Mouse (Mus musculus): ENCODE results near the gene Grik3. TPM values are rescaled to one million over a fixed set of nuclear protein-coding genes. Genes with fewer than 3 reads are reported as not detected.

The Grik3 gene
- total and polyA plus RNA-seq, 2 experiments from 2014 or later: 3.3 to 24.6 TPM

DNA sequence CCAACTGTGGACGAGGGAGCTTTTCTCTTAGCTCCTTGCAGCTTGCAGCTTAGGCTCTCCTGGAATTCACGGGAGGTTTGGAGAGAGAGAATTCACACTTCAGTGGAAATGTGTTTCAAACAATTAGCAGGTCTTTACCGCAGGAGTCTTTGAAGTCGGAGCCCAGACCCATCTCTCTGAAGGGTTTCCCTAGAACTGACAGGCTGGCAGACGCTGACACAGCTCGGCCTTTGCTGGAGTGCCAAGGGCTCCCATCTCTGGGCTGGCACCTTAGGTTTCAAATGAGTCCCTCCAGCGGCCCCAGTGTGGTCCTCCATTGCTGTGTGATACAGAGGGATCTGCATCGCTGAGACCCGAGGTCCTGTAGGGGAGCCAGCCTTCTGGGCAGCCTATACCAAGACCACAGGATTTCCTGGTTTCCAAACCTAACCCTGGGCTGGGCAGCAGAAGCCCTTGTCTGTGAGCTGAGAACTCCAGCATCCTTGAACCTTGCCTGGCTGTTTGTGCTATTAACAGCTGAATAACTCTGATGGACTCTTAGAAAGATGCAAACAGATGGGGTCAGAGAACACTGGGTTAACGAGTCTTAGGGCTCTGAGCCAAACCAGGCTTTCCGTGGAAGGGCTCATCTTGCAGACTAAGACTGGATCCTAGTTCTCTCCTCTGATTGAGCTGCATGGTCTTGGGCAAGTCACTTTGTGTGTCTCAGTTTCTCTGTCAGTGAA is 83.6 kb downstream of the Grik3 start:
- no peak overlapping the region for H3K9ac ChIP-seq (replicated peaks; ENCODE audit: low read length, poor library complexity, severe bottlenecking)
- H3K27me3 ChIP-seq (ENCODE audit: insufficient read depth, low read length): no peaks in the 10 kb centered on the region
- no peak overlapping the region for H3K4me3 ChIP-seq (ENCODE audit: low read depth, low read length)
- WGBS: 22% methylated on average over 11 of the region's 11 CpGs
- peaks cover 13% of the 10 kb centered on the region for H3K4me1 ChIP-seq (ENCODE audit: insufficient read depth, low read length)
- H3K36me3 ChIP-seq (ENCODE audit: insufficient read depth, low read length): no peaks in the 10 kb centered on the region
- no peaks in the 10 kb centered on the region for H3K9me3 ChIP-seq (ENCODE audit: low read length)
- ATAC-seq (ENCODE audit: low FRiP score): no peak; the same call in 1 of the 2 replicates
- H3K4me2 ChIP-seq (ENCODE audit: low read depth, low read length, poor library complexity, severe bottlenecking): no peak overlapping the region
- peak; percentile 84 for DNase-seq (ENCODE audit: low spot score)
- TF ChIP-seq CTCF (IDR thresholded peaks at IDR 0.05): no peak
- peak overlapping the region; percentile 32; the same call in 1 of the 2 replicates for H3K27ac ChIP-seq (ENCODE audit: low read depth, low read length)

DNA sequence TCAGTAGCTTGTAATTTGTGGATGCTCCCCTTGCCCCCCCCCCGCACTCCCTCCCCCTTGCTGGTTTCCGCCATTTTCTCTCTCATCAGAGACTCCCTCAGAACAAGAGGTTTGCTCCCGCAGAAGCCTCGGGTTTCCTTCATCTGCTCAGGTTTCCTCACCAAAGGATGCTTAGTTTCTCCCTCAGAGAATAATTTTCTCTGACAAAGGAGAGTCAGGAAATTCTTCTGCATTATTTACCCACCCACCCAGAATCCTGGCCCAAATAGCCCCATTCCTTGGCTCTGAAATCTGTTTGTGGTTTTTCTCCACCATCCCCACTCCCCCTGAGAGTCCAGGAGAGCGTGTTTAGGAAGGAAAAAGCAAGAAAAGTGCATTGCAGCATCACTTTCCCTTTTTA is 89.8 kb downstream of the Grik3 start:
- Histone ChIP-seq H3K4me1 (ENCODE audit: insufficient read depth, low read length) (no peaks in the 10 kb centered on the region), H3K4me2 (ENCODE audit: low read depth, low read length, poor library complexity, severe bottlenecking) (no peak overlapping the region), H3K4me3 (ENCODE audit: low read depth, low read length) (no peak overlapping the region), H3K27me3 (ENCODE audit: insufficient read depth, low read length) (no peaks in the 10 kb centered on the region), H3K36me3 (ENCODE audit: insufficient read depth, low read length) (no peaks in the 10 kb centered on the region), H3K9ac (replicated peaks; ENCODE audit: low read length, poor library complexity, severe bottlenecking) (no peak overlapping the region), H3K9me3 (ENCODE audit: low read length) (no peaks in the 10 kb centered on the region), H3K27ac (ENCODE audit: low read depth, low read length) (no peak overlapping the region)
- DNase-seq (ENCODE audit: low spot score) (no peak), ATAC-seq (ENCODE audit: low FRiP score) (no peak)
- WGBS: 52% methylated on average over 5 of the region's 5 CpGs
- TF ChIP-seq CTCF (IDR thresholded peaks at IDR 0.05): no peak

DNA sequence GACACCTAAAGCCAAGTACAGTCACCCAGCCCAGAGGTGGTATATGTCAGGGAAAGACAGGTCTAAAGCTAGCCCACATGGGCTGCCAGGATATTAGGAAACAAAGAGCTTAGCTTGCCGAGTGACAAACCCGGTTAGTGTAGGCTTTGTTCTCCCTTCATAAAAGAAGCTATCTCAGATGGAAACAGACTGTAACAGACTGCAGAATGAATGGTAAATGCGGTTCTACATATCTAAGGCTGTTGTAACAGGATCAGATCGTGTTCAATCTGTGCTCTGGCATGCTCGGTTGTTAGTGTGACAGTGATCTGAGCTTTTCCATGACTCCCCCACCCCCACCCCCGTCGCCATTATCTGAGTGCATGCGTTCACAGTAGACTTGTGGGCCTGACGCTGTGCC is 92.8 kb downstream of the Grik3 start:
- H3K9me3 ChIP-seq (ENCODE audit: low read length): no peaks in the 10 kb centered on the region
- ATAC-seq (ENCODE audit: low FRiP score): no peak
- no peaks in the 10 kb centered on the region for H3K27me3 ChIP-seq (ENCODE audit: insufficient read depth, low read length)
- no peaks in the 10 kb centered on the region for H3K4me1 ChIP-seq (ENCODE audit: insufficient read depth, low read length)
- no peak overlapping the region for H3K4me3 ChIP-seq (ENCODE audit: low read depth, low read length)
- TF ChIP-seq CTCF (IDR thresholded peaks at IDR 0.05): no peak
- WGBS: 71% methylated on average over 9 of the region's 9 CpGs
- no peak overlapping the region for H3K27ac ChIP-seq (ENCODE audit: low read depth, low read length)
- no peak for DNase-seq (ENCODE audit: low spot score)
- H3K4me2 ChIP-seq (ENCODE audit: low read depth, low read length, poor library complexity, severe bottlenecking): no peak overlapping the region
- no peak overlapping the region for H3K9ac ChIP-seq (replicated peaks; ENCODE audit: low read length, poor library complexity, severe bottlenecking)
- H3K36me3 ChIP-seq (ENCODE audit: insufficient read depth, low read length): no peaks in the 10 kb centered on the region

DNA sequence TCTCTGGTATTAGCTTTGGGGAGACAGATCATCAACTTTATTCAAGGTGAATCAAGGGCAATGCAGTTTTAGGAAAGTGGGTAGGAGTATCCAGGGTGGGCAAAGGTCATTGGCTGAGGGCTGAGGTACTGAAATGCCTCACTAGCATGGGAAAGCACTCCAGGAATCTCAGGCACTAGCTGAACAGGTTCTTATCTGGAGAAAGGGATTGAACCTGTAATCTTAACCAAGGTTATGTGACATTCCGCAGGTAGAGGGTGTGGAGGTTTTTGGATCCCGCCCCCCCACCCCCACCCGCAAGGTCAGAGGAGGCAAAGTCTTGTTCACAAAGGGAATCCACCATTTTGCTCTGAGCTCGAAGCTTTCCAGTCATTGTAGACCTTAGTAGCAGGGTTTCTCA is 93.4 kb downstream of the Grik3 start:
- no peak for TF ChIP-seq CTCF (IDR thresholded peaks at IDR 0.05)
- H3K4me1 ChIP-seq (ENCODE audit: insufficient read depth, low read length): 0 out of 2 replicates have a peak, but pooled peaks cover 1% of the 10 kb centered on the region
- H3K4me2 ChIP-seq (ENCODE audit: low read depth, low read length, poor library complexity, severe bottlenecking): no peak overlapping the region
- no peak overlapping the region for H3K9ac ChIP-seq (replicated peaks; ENCODE audit: low read length, poor library complexity, severe bottlenecking)
- WGBS: 89% methylated on average over 4 of the region's 4 CpGs
- no peaks in the 10 kb centered on the region for H3K9me3 ChIP-seq (ENCODE audit: low read length)
- DNase-seq (ENCODE audit: low spot score): no peak
- no peaks in the 10 kb centered on the region for H3K27me3 ChIP-seq (ENCODE audit: insufficient read depth, low read length)
- no peak overlapping the region for H3K4me3 ChIP-seq (ENCODE audit: low read depth, low read length)
- H3K36me3 ChIP-seq (ENCODE audit: insufficient read depth, low read length): no peaks in the 10 kb centered on the region
- ATAC-seq (ENCODE audit: low FRiP score): no peak
- no peak overlapping the region for H3K27ac ChIP-seq (ENCODE audit: low read depth, low read length)

DNA sequence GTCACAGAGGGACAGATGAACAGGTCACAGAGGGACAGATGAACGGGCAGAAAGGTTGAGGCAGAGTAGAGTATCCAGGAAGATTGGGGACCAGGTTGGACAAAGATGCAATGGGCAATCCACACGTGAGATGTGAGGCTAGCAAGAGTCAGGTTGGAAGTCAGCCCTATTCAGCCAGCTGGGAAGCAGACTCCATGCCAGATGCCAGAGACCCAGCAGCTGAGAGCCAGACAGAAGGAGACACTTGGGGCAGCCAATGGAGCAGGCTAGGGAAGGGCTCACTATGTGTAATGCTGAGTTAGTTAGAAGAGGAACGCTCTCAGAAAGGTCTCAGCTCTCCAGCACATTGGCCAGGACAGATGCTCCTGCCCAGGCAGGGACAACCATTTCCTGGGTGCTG is 94.2 kb downstream of the Grik3 start:
- H3K27me3 ChIP-seq (ENCODE audit: insufficient read depth, low read length): no peaks in the 10 kb centered on the region
- no peak overlapping the region for H3K9ac ChIP-seq (replicated peaks; ENCODE audit: low read length, poor library complexity, severe bottlenecking)
- no peak for ATAC-seq (ENCODE audit: low FRiP score)
- no peak for DNase-seq (ENCODE audit: low spot score)
- H3K36me3 ChIP-seq (ENCODE audit: insufficient read depth, low read length): no peaks in the 10 kb centered on the region
- no peaks in the 10 kb centered on the region for H3K9me3 ChIP-seq (ENCODE audit: low read length)
- no peak overlapping the region for H3K27ac ChIP-seq (ENCODE audit: low read depth, low read length)
- no peak overlapping the region for H3K4me2 ChIP-seq (ENCODE audit: low read depth, low read length, poor library complexity, severe bottlenecking)
- H3K4me3 ChIP-seq (ENCODE audit: low read depth, low read length): no peak overlapping the region
- TF ChIP-seq CTCF (IDR thresholded peaks at IDR 0.05): no peak
- WGBS: 85% methylated on average over 3 of the region's 3 CpGs
- H3K4me1 ChIP-seq (ENCODE audit: insufficient read depth, low read length): 0 out of 2 replicates have a peak, but pooled peaks cover 9% of the 10 kb centered on the region

DNA sequence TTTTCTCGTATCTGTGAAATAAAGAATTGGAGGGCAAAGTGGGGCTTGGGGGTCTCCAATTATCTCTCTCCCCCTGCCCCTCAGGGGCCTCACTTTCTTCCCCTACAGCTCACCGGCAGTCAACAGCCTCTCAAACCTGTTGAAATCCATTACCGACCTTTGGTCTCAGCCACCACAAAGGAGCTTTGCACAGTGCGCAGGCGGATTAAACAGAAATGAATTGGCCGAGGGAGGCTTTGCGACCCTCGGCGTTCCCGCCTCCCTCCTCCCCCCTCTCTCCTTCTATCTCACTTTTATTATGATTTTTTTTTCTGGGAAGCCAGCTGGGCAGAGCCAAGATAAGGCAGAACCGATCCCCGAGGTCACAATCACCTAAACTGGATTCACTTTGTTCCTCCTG is 97.1 kb downstream of the Grik3 start:
- H3K4me1 ChIP-seq (ENCODE audit: insufficient read depth, low read length): peaks cover 20% of the 10 kb centered on the region; the same call in 1 of the 2 replicates
- H3K9ac ChIP-seq (replicated peaks; ENCODE audit: low read length, poor library complexity, severe bottlenecking): no peak overlapping the region
- no peak overlapping the region for H3K4me2 ChIP-seq (ENCODE audit: low read depth, low read length, poor library complexity, severe bottlenecking)
- no peak overlapping the region for H3K27ac ChIP-seq (ENCODE audit: low read depth, low read length)
- H3K4me3 ChIP-seq (ENCODE audit: low read depth, low read length): no peak overlapping the region
- ATAC-seq (ENCODE audit: low FRiP score) (no peak), DNase-seq (ENCODE audit: low spot score) (no peak)
- TF ChIP-seq CTCF (IDR thresholded peaks at IDR 0.05): no peak
- H3K9me3 ChIP-seq (ENCODE audit: low read length): no peaks in the 10 kb centered on the region
- H3K36me3 ChIP-seq (ENCODE audit: insufficient read depth, low read length): no peaks in the 10 kb centered on the region
- whole genome bisulfite sequencing: 10% methylated on average over 12 of the region's 12 CpGs
- H3K27me3 ChIP-seq (ENCODE audit: insufficient read depth, low read length): no peaks in the 10 kb centered on the region

Measured in midbrain, postnatal 0 days (tissue).